Mouse (Mus musculus): ENCODE measurements around the gene Tln1.

DNA sequence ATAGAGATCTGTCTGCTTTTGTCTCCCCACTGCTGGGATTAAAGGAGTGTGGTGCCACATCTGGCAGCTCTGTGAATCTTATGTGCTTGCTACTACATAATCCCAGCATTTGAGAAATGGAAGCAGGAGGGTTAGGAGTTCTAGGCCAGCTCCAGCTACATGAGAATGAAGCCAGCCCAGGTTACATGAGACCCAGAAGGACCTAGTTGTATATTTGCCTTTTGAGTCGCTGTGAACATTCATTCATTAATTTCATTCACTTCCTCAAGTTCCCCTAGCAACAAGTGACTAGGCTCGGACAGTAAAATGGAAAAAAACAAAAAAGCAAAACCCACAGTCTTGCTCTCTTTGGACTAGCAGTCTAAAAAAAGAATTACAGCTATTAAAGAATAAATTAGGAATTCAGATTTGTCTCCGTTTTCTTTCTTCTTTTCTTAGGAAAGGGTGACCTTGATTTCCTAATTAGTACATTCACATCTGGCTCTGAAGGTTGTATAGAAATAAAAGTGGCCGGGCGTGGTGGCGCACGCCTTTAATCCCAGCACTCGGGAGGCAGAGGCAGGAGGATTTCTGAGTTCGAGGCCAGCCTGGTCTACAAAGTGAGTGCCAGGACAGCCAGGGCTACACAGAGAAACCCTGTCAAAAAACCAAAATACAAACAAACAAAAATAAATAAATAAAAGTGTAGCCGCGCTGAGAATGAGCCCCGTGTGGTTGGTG is 70.2 kb downstream of the Tln1 start:
- TF ChIP-seq POLR2A (IDR thresholded peaks at IDR 0.05; ENCODE audit: control insufficient read depth, extremely low read depth, insufficient read depth, low read length, poor library complexity) (no peak), CTCF (IDR thresholded peaks at IDR 0.05; ENCODE audit: borderline replicate concordance, control insufficient read depth, extremely low read depth, insufficient read depth, low read length, poor library complexity) (no peak)
